Mouse (Mus musculus): Measurements from ENCODE around the gene Sec14l2. TPM values are rescaled to one million over a fixed set of nuclear protein-coding genes. Genes with fewer than 3 reads are reported as not detected.

Sec14l2 gene
- polyA plus RNA-seq, 1 experiment from 2014 or later = 2.3 TPM

DNA sequence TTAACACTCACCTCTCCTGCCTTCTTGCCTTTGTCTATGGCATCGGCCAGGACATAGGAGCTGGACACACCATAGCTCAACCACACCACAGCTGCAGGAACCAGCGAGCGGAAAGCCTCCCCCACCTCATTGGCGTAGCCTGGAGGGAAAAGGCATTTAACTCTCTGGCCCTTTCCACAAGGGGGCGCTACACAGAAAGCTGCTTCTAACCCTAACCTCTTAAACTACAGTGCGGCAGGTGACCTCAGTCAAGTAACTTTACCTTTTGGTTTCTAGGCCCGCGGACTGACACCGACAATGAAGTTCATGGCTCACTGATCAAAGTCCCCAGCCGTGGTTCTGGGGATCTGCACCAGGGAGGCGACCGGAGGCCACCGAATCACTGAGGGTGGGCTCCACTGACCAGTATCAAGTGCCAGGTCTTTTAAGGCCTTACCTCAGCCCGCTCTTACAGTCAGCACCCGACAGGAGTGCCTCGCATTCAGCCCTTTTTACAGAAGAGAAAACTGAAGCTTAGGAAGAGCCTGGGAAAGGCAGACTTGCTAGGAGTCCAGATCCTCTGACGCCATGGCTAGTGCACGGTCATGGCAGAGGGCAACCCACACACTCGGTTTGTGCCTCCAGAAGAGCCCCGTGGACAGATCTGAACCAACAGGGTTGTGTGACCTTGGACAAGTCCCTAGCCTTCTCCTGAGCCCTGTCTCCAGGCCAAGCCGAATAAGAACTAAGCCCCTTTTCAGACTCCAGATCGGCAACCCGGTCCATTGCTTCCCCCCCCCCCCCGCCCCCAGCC is 28.6 kb downstream of the Sec14l2 start:
- 6% methylated on average over 24 of the region's 24 CpGs for WGBS
- ATAC-seq (ENCODE audit: low FRiP score) = no peak
- H3K4me1 ChIP-seq (replicated peaks) = peaks cover 34% of the 10 kb centered on the region

DNA sequence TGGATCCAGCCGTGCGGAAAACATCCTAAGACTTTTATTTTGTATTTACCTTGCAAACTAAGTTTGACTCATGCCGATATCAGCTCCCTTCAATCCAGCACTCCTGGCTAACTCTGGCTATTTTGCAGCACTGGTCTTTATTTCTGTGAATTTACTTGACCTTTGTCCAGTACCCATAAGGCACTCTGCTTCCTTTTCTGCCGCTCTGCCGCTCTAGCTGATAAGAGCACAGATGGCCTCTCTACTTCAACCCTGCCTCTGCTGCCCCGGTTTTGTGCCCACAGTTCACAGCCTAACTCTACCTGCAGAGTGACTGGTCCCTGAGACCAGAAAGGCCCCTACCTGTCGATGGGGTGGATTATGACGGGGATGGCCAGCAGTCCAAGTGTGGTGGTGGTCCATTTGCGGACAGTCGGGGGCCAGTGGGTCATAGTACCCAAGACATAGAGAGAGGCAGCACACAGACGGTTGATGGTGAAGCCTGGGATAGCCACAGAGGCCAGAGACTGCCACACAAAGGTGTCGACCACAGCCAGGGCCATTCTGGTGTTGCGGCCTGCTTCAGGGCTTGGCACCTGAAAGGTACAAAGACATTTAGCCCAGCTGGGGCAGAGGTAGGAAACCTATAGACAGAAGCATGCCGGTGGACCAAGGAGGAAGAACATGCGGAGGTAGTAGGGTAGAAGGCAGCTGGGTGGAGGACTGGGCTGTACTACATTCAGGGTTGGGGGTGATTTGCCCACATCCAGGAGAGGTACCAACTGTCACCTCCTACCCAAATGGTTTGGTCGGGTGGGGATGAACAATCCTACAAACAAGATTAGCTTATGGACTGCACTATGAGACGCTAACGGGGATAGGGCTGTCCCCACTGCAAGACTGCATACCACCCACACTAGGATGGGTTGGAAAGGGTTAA is 29.5 kb downstream of the Sec14l2 start:
- ATAC-seq (ENCODE audit: low FRiP score) = no peak
- Histone ChIP-seq H3K27ac (no peak overlapping the region), H3K27me3 (no peaks in the 10 kb centered on the region), H3K4me1 (replicated peaks) (peaks cover 34% of the 10 kb centered on the region), H3K9me3 (0 out of 2 replicates have a peak, but pooled peaks cover 4% of the 10 kb centered on the region), H3K9ac (0 out of 2 replicates have a peak overlapping the region, but pooled peaks have one; percentile 14), H3K36me3 (peaks cover 19% of the 10 kb centered on the region), H3K4me3 (peak overlapping the region; percentile 50; the same call in 1 of the 2 replicates), H3K4me2 (peak overlapping the region; percentile 90)
- WGBS = 87% methylated on average over 18 of the region's 18 CpGs

More for the DNA sequence above, 28.6 kb downstream of the Sec14l2 start:
- Histone ChIP-seq H3K36me3 (peaks cover 19% of the 10 kb centered on the region), H3K9ac (peak overlapping the region; percentile 67), H3K4me2 (peak overlapping the region; percentile 90), H3K27me3 (no peaks in the 10 kb centered on the region), H3K27ac (peak overlapping the region; percentile 79), H3K4me3 (peak overlapping the region; percentile 50), H3K9me3 (0 out of 2 replicates have a peak, but pooled peaks cover 4% of the 10 kb centered on the region)

DNA sequence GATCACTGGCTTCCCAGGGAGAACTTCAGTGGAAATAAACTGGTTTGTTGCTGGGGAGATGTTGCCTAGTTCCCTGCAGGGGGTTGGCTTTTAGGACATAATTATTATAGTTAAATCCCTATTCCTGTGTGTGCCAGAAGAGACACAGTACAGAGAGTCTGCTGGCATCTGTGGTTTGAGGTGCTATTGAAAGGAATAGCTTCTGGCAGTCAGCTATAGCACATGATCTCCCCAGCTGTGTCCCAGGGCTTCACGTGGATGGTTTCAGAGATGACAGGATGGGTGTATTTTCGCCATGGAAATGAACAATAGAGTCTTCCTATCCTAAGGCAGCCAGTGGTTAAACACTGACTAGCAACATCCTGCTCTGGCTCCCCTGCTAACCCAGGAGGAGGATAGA is 35.9 kb downstream of the Sec14l2 start:
- no peak for ATAC-seq (ENCODE audit: low FRiP score)
- Histone ChIP-seq H3K9me3 (0 out of 2 replicates have a peak, but pooled peaks cover 4% of the 10 kb centered on the region), H3K27ac (peak overlapping the region; percentile 35; the same call in 1 of the 2 replicates), H3K9ac (no peak overlapping the region), H3K36me3 (peaks cover 18% of the 10 kb centered on the region), H3K4me3 (no peak overlapping the region), H3K4me1 (replicated peaks) (peaks cover 6% of the 10 kb centered on the region; the same call in 1 of the 2 replicates), H3K4me2 (no peak overlapping the region), H3K27me3 (0 out of 2 replicates have a peak, but pooled peaks cover 4% of the 10 kb centered on the region)
- 45% methylated on average over 2 of the region's 2 CpGs for WGBS

DNA sequence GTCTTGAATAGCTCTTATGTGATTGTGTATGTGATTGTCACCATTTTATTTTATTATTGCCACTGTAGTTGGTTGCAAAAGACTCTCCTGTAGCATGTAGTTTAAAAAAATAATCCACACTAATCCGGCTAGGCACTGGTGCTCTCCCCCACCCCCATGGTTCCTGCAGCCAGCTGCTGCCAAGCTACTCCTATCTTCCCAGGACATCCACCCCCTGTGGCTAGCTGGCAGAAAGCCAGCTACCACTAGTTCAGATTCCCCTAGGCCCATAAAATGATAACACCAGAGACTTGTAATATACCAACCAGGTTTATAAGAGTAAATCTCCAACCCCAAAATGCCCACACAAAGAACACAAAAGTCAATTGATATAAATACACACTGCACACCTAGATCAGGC is 37.0 kb downstream of the Sec14l2 start:
- Histone ChIP-seq H3K9ac (no peak overlapping the region), H3K27ac (no peak overlapping the region), H3K4me2 (no peak overlapping the region), H3K27me3 (0 out of 2 replicates have a peak, but pooled peaks cover 4% of the 10 kb centered on the region), H3K9me3 (0 out of 2 replicates have a peak, but pooled peaks cover 4% of the 10 kb centered on the region), H3K4me1 (replicated peaks) (peaks cover 6% of the 10 kb centered on the region; the same call in 1 of the 2 replicates), H3K36me3 (peaks cover 7% of the 10 kb centered on the region), H3K4me3 (no peak overlapping the region)
- 45% methylated on average over 1 of the region's 1 CpGs for WGBS
- ATAC-seq (ENCODE audit: low FRiP score) = no peak

DNA sequence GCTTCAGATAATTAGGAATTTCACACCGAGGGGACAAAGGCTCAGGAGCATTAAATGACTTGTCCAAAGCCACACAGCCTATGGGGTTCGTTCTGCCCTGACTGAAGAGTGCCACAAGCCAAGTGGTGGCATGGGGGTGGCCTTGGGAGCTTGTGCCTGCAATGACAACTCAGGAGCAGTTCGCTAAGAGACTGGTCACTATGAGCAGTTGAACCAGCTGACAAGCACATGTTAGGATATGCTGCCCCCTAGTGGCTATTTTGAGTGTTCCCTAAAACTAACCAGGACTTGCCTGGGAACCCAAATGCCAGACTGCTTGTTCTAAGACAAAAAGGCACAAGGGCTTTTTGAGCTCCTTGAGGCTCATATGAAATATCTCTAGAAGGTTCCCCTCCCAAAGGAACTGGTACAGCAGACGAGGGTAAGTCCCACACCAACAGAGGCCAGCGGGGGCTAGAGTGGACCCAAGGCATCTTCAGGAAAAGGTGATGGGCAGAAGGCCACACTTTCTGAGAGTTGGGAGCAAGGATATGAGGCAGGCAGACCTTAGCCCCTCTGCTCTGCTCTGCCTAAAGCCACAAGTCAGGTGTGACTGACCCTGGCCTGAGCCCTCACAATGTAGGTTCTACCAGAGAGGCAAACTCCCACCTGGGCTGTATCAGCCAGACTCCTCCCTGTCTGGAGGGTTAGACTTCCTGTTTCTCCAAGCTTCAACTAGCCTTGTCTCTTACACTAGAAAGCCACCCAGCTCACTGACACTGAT is 39.7 kb downstream of the Sec14l2 start:
- WGBS = 35% methylated on average over 5 of the region's 5 CpGs

DNA sequence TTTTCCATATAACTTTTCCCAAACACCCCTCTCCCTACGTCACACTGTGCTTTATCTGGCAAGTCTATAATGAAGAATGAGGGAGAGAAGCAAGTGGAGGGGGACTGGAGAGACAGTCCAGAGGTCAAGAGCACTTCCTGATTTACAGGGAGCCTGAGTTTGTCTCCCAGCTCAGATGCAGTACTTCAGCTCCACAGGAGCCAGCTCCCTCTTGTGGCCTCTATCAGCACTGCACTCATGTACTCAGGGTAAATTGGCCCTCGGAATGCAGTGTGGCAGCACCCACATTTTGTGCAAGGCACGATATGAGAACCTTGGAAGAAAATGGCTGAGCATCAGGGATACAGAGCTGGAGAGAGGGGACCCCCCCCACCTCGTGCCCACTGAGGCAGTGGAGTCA is 43.0 kb downstream of the Sec14l2 start:
- H3K36me3 ChIP-seq = no peaks in the 10 kb centered on the region
- no peak overlapping the region for H3K9ac ChIP-seq
- no peak overlapping the region for H3K27ac ChIP-seq
- H3K4me3 ChIP-seq = no peak overlapping the region
- H3K4me1 ChIP-seq (replicated peaks) = no peaks in the 10 kb centered on the region
- no peak for ATAC-seq (ENCODE audit: low FRiP score)
- peaks cover 10% of the 10 kb centered on the region; the same call in 1 of the 2 replicates for H3K27me3 ChIP-seq
- H3K4me2 ChIP-seq = no peak overlapping the region
- WGBS = 16% methylated on average over 4 of the region's 4 CpGs
- H3K9me3 ChIP-seq = no peaks in the 10 kb centered on the region

More for the DNA sequence above, 39.7 kb downstream of the Sec14l2 start:
- 0 out of 2 replicates have a peak, but pooled peaks cover 4% of the 10 kb centered on the region for H3K27me3 ChIP-seq
- no peak for ATAC-seq (ENCODE audit: low FRiP score)
- no peak overlapping the region for H3K27ac ChIP-seq
- H3K9ac ChIP-seq = no peak overlapping the region
- peaks cover 6% of the 10 kb centered on the region; the same call in 1 of the 2 replicates for H3K4me1 ChIP-seq (replicated peaks)
- no peaks in the 10 kb centered on the region for H3K9me3 ChIP-seq
- no peak overlapping the region for H3K4me3 ChIP-seq
- no peak overlapping the region for H3K4me2 ChIP-seq
- no peaks in the 10 kb centered on the region for H3K36me3 ChIP-seq

DNA sequence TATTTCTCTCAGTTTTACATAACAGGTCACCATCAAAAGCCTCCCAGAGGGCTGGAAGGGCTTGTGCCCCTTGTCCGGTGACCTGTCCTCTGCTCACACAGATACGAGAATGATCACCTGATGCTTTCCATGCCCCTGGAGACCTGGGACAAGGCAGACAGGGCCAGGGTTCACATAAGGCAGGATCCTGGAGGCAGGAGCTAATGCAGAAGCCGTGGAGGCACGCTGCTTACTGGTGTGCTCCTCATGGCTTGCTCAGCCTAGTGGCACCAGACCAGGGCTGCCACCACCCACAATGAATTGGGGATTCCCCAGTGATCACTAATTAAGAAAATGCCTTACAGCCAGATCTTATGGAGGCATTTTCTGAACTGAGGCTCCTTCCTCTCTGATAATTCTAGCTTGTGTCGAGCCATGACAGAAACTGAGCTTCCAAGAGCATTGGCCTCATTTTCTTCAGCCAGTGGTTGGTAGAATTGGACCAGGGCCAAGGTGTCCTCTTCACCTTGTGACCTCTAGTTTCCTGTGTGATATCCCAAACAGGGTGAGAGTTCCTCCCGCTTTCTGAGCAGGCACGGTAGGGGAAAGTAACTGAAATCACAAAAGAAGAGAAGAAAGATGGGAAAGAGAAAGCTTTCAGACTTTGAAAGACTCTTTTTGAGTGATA is 44.8 kb downstream of the Sec14l2 start:
- Histone ChIP-seq H3K27ac (no peak overlapping the region), H3K9ac (no peak overlapping the region), H3K27me3 (peaks cover 10% of the 10 kb centered on the region; the same call in 1 of the 2 replicates), H3K36me3 (no peaks in the 10 kb centered on the region), H3K4me3 (no peak overlapping the region), H3K4me2 (no peak overlapping the region), H3K9me3 (no peaks in the 10 kb centered on the region), H3K4me1 (replicated peaks) (no peaks in the 10 kb centered on the region)
- WGBS = 84% methylated on average over 7 of the region's 7 CpGs
- no peak for ATAC-seq (ENCODE audit: low FRiP score)

DNA sequence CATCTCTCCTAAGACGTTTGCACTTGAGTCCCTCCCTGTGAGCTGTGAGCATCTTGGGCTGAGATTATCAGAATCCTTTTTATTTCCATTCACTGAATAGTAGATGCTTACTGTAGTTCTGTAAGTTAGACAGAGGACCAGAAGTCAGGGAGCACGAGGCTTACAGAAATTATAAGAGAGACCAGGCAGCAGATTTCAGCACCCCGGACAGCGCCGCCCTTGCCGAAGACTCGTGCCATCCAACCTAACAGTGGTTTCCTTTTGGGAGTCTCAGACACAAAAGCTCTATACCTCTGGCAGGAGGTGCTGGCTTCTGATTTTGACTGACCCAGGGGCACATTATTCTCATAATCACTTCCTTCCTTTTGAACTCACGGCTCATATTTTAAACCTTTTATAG is 46.6 kb downstream of the Sec14l2 start:
- H3K4me3 ChIP-seq = no peak overlapping the region
- 19% methylated on average over 8 of the region's 8 CpGs for WGBS
- H3K9me3 ChIP-seq = no peaks in the 10 kb centered on the region
- ATAC-seq (ENCODE audit: low FRiP score) = no peak
- no peak overlapping the region for H3K4me2 ChIP-seq
- peaks cover 13% of the 10 kb centered on the region; the same call in 1 of the 2 replicates for H3K27me3 ChIP-seq
- no peaks in the 10 kb centered on the region for H3K36me3 ChIP-seq
- H3K27ac ChIP-seq = no peak overlapping the region
- H3K4me1 ChIP-seq (replicated peaks) = no peaks in the 10 kb centered on the region
- H3K9ac ChIP-seq = no peak overlapping the region

DNA sequence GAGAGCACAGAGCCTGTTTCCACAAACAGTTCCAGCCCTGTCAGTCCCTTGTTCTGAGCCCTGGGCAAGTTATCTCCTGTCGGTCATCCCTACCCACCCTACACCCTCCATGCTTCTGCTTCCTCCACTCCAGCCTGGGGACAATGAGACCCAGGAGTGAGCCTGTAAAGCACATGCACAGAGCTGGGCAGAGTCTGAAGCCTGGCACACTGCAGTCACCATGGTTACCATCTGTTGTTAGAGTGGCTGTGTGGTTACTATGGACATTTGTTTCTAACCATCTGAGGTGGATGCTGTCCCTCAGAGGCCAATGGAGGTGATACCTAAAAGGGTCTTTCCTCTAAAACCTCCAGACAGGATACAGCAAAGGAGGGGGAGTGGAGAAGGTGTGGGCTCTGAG is 53.6 kb downstream of the Sec14l2 start:
- H3K36me3 ChIP-seq = no peaks in the 10 kb centered on the region
- no peaks in the 10 kb centered on the region for H3K9me3 ChIP-seq
- 0 out of 2 replicates have a peak, but pooled peaks cover 9% of the 10 kb centered on the region for H3K27me3 ChIP-seq
- no peak overlapping the region for H3K27ac ChIP-seq
- no peak; the same call in 1 of the 2 replicates for ATAC-seq (ENCODE audit: low FRiP score)
- WGBS = 78% methylated on average over 1 of the region's 1 CpGs
- no peak overlapping the region for H3K4me2 ChIP-seq
- no peaks in the 10 kb centered on the region for H3K4me1 ChIP-seq (replicated peaks)
- no peak overlapping the region for H3K4me3 ChIP-seq
- 0 out of 2 replicates have a peak overlapping the region, but pooled peaks have one; percentile 1 for H3K9ac ChIP-seq

DNA sequence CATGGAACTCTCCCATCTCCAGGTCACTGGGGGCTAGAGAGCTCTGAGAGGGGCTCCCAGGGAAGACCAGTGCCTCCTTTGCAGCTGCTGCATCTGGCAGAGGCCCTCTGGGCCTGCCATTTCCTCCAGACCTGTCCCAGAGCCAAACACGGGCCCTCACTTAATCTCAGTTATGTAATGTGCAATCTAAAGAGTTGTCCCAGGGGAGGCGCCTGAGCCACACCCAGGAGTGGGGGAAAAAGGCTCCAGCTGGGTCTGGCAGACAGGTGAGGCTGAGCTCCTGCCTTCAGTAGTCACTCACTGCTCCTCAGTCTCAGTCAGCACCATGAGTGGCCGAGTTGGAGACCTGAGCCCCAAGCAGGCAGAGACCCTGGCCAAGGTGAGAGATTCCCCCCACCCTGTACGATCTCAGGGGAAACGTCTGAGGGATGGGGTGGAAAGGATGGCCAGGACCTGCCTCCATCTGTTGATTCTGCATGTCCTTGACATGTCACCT is 58.5 kb downstream of the Sec14l2 start, which contains the start of gene Sec14l3:
Gene Sec14l3 (plus strand): TSS at position 215 of the 496 bp plus-strand sequence.
- ATAC-seq (ENCODE audit: low FRiP score) = no peak
- H3K36me3 ChIP-seq = no peaks in the 10 kb centered on the region
- 78% methylated on average over 5 of the region's 5 CpGs for WGBS
- no peak within 1 kb of the TSS for H3K4me2 ChIP-seq
- H3K9ac ChIP-seq = no peak within 1 kb of the TSS
- H3K4me3 ChIP-seq = no peak within 1 kb of the TSS
- 0 out of 2 replicates have a peak, but pooled peaks cover 6% of the 10 kb centered on the region for H3K27me3 ChIP-seq
- H3K4me1 ChIP-seq (replicated peaks) = no peaks in the 10 kb centered on the region
- H3K9me3 ChIP-seq = no peaks in the 10 kb centered on the region
- H3K27ac ChIP-seq = no peak within 1 kb of the TSS

DNA sequence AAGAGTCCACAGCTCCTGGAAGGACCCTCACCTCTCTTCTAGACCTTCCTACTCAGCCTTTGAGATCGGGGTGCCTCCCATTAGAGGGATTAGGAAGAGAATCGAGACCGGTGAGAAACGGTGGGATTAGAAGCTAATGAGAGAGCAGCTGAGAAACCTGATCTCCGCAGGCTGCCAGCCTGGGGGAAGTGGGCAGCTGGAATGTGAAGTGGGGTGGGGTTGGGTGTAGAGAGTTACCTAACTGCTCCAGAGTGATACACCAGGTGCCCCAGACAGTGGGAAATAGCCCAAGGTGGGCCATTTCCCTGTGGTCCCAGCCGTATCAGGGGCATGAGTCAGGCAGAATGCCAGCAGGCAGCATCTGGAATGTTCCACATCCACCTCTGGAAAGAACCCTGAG is 60.2 kb downstream of the Sec14l2 start:
- no peak for ATAC-seq (ENCODE audit: low FRiP score)
- no peak overlapping the region for H3K4me3 ChIP-seq
- H3K36me3 ChIP-seq = no peaks in the 10 kb centered on the region
- no peaks in the 10 kb centered on the region for H3K4me1 ChIP-seq (replicated peaks)
- 77% methylated on average over 6 of the region's 6 CpGs for WGBS
- H3K27me3 ChIP-seq = 0 out of 2 replicates have a peak, but pooled peaks cover 6% of the 10 kb centered on the region
- H3K4me2 ChIP-seq = no peak overlapping the region
- no peaks in the 10 kb centered on the region for H3K9me3 ChIP-seq
- H3K27ac ChIP-seq = no peak overlapping the region
- H3K9ac ChIP-seq = no peak overlapping the region
